Mouse (Mus musculus) midbrain, embryonic 14.5 days (tissue): ENCODE measurements at regions not wholly inside any gene's neighbourhood (a gene's known extent, or its start where the extent isn't known, plus 50 kb on each side); places are given as distances from the start of the nearest gene placed in this dataset.

Source experiments
- ATAC-seq: fragments of 200-750 bp; cut with Nextera tagmentation; 2 replicates; pipeline ENCODE4 v1.8.0; 2017; ENCODE audit warnings: moderate number of reproducible peaks, moderate library complexity; ENCODE audit not compliant: low FRiP score, low TSS enrichment
- DNase-seq: peaks from one replicate; pipeline ENCODE4 v3.0.0-alpha.2; 2015
- H3K27ac ChIP-seq: fragments of 300-500 bp; sonication (generic); replicated peaks from 2 replicates; pipeline ENCODE4 v1.5.1; 2014; ENCODE audit warnings: mild to moderate bottlenecking, low read depth, low read length, moderate library complexity
- H3K27me3 ChIP-seq: fragments of 300-500 bp; sonication (generic); 2 replicates; pipeline ENCODE4 v1.6.1; 2014; ENCODE audit warnings: low read length, control low read depth, mixed read lengths; ENCODE audit not compliant: control insufficient read depth, insufficient read depth
- H3K36me3 ChIP-seq: fragments of 300-500 bp; sonication (generic); 2 replicates; pipeline ENCODE4 v1.6.1; 2014; ENCODE audit warnings: low read length, control low read depth; ENCODE audit not compliant: control insufficient read depth, insufficient read depth
- H3K4me1 ChIP-seq: fragments of 300-500 bp; sonication (generic); 2 replicates; pipeline ENCODE4 v1.6.1; 2014; ENCODE audit warnings: mild to moderate bottlenecking, antibody characterized with exemption, low read length, control low read depth; ENCODE audit not compliant: control insufficient read depth, insufficient read depth
- H3K4me2 ChIP-seq: fragments of 300-500 bp; sonication (generic); 2 replicates; pipeline ENCODE4 v1.6.1; 2014; ENCODE audit warnings: mild to moderate bottlenecking, low read length, moderate library complexity
- H3K4me3 ChIP-seq: fragments of 300-500 bp; sonication (generic); replicated peaks from 2 replicates; pipeline ENCODE4 v1.5.1; 2014; ENCODE audit warnings: low read depth, low read length
- H3K9ac ChIP-seq: fragments of 300-500 bp; sonication (generic); replicated peaks from 2 replicates; pipeline ENCODE4 v1.6.1; 2014; ENCODE audit warnings: mild to moderate bottlenecking, low read length, moderate library complexity
- H3K9me3 ChIP-seq: fragments of 300-500 bp; sonication (generic); 2 replicates; pipeline ENCODE4 v1.6.1; 2016; ENCODE audit warnings: low read length, control low read depth, mixed read lengths; ENCODE audit not compliant: control insufficient read depth
- WGBS: fragments of 180-500 bp; shearing (Covaris S2); extraction: QIAGEN DNeasy Blood & Tissue Kit; methylation state at CpG from one replicate; pipeline ENCODE4 v1.1.7; 2014; 5-methylcytosine and 5-hydroxymethylcytosine counted together

DNA sequence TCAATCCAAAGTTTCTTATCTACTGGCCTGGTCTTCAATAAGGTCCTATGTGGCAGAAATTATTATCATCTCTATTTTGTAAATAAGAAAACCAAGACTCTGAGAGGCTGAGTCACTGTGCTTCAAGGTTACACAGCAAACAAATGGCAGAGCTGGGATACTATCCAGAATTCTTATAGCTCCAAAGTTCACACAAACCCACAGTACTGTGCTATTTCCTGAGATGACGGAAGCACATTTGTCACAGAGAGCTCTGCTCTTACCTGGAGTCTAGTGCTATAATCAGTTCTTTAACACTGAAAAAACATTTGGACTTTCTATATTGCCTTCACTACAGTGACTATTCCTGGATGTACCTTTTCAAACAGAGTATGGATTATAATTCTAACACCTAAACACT is 654.7 kb upstream of the Brinp1 start:
- no peak for ATAC-seq
- H3K4me3 ChIP-seq = no peak overlapping the region

DNA sequence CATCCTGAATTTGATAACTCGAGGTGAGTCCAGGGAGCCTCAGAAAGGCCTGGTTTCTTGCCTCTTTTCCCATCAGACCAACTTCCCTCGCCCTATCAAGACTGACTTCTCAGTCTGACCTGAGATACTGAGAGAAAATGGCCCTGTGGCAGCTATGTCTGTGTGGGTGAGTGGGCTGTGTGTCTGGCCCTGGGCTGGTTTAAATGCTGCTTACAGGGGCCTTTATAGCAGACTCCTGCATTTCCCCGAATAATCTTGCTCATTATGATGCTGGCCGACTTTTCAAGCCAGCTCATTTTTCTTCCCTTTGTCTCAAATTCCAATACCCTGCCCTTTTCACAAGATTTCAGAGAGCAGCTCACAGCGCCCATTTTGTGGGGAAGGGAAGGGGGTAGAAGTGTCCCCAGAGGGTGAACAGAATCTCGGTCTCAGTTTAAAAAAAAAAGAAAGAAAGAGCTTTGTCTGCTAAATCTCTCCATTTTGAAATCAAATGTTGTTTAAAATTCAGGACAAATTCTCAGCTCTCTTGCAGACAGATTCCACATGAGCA is 642.9 kb upstream of the Brinp1 start:
- no peak overlapping the region for H3K9ac ChIP-seq
- H3K4me3 ChIP-seq = no peak overlapping the region
- no peaks in the 10 kb centered on the region for H3K27me3 ChIP-seq
- H3K9me3 ChIP-seq = no peaks in the 10 kb centered on the region
- H3K36me3 ChIP-seq = no peaks in the 10 kb centered on the region
- DNase-seq (peak; percentile 47), ATAC-seq (0 out of 2 replicates have a peak, but pooled peaks have one; percentile 32)
- 29% methylated on average over 6 of the region's 6 CpGs for WGBS
- no peak overlapping the region for H3K4me2 ChIP-seq
- H3K4me1 ChIP-seq = no peaks in the 10 kb centered on the region
- H3K27ac ChIP-seq = 0 out of 2 replicates have a peak overlapping the region, but pooled peaks have one; percentile 53

More for the DNA sequence above, 654.7 kb upstream of the Brinp1 start:
- Histone ChIP-seq H3K9me3 (no peaks in the 10 kb centered on the region), H3K4me2 (no peak overlapping the region), H3K4me1 (no peaks in the 10 kb centered on the region), H3K27me3 (no peaks in the 10 kb centered on the region), H3K36me3 (no peaks in the 10 kb centered on the region), H3K27ac (no peak overlapping the region), H3K9ac (no peak overlapping the region)
- DNase-seq = no peak
- 96% methylated on average over 1 of the region's 1 CpGs for WGBS

- no peak overlapping the region for H3K27ac ChIP-seq
- H3K9ac ChIP-seq = no peak overlapping the region
- H3K9me3 ChIP-seq = no peaks in the 10 kb centered on the region
- 28% methylated on average over 2 of the region's 2 CpGs for WGBS
- ATAC-seq (peak; percentile 52; the same call in 1 of the 2 replicates), DNase-seq (peak; percentile 24)
- H3K4me3 ChIP-seq = no peak overlapping the region
- no peaks in the 10 kb centered on the region for H3K36me3 ChIP-seq
- H3K4me1 ChIP-seq = no peaks in the 10 kb centered on the region
- H3K4me2 ChIP-seq = no peak overlapping the region
- no peaks in the 10 kb centered on the region for H3K27me3 ChIP-seq
Observed at GRCm38 (mm10) chr4:69594022-69594421, 639.8 kb upstream of the Brinp1 start.

DNA sequence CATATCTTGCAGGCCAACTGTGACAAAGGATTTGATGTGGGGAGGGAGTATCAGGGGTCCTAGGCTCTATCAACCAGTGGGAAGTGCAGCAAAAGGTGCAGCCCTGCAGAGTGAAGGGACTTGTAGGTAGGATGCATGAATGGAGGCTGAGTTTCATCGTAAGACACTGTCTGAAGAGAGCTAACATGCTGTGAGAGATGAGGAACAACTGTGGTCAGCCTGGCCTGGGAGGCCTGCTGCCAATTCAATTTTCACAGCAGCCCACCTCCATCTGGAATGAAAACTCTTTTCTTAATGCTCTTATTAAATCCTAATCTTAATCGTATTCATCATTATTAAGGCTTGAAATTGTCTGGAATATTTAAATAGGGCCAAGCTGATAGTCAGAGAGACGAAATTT is 622.1 kb upstream of the Brinp1 start:
- peak; percentile 8 for DNase-seq

GRCm38 (mm10) chr4:69548104-69548503 is 593.9 kb upstream of the Brinp1 start:
- Histone ChIP-seq H3K9ac (no peak overlapping the region), H3K4me1 (no peaks in the 10 kb centered on the region), H3K9me3 (no peaks in the 10 kb centered on the region), H3K4me3 (no peak overlapping the region), H3K27me3 (no peaks in the 10 kb centered on the region), H3K27ac (no peak overlapping the region), H3K4me2 (no peak overlapping the region), H3K36me3 (no peaks in the 10 kb centered on the region)
- WGBS = 92% methylated on average over 2 of the region's 2 CpGs
- DNase-seq (no peak), ATAC-seq (no peak)

More for the DNA sequence above, 622.1 kb upstream of the Brinp1 start:
- Histone ChIP-seq H3K4me2 (no peak overlapping the region), H3K27me3 (no peaks in the 10 kb centered on the region), H3K36me3 (no peaks in the 10 kb centered on the region), H3K9ac (no peak overlapping the region), H3K27ac (no peak overlapping the region), H3K9me3 (no peaks in the 10 kb centered on the region), H3K4me1 (0 out of 2 replicates have a peak, but pooled peaks cover 2% of the 10 kb centered on the region), H3K4me3 (no peak overlapping the region)
- WGBS = 49% methylated on average over 3 of the region's 3 CpGs
- no peak for ATAC-seq

DNA sequence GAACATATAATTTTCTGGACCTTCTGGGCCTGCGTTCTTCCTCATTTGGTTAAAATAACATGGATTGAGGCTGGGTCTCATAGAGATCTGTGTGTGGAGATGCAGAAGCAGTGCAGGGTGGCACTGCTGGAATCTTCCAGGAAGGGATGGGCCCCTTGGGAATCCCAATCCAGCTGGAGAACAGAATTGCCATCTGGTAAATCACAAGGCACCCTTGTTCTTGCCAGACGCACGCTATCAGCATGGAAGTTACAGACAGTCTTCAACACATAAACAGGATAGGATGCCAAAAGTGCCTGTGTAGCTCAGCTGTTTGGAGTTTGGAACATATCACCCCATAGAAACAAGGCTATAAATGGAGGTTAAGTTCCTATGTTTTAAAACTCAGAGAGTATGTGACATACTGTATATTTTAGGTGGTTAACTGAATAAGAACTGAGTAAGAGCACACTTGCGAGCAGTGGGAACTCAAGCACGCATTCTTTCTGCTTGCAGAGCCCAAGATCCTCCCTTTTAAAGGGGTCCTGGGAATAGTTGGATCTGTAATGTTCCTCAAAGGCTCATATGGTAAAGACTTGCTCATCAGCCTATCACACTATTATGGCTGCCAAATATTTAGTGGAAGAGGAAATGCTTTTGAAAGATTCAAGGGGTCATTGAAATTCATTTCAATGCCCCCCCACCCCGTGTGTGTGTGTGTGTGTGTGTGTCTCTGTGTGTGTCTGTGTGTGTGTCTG is 584.1 kb upstream of the Brinp1 start:
- Histone ChIP-seq H3K27me3 (no peaks in the 10 kb centered on the region), H3K4me1 (no peaks in the 10 kb centered on the region), H3K36me3 (no peaks in the 10 kb centered on the region), H3K4me2 (no peak overlapping the region), H3K4me3 (no peak overlapping the region), H3K9ac (no peak overlapping the region), H3K9me3 (no peaks in the 10 kb centered on the region), H3K27ac (no peak overlapping the region)
- DNase-seq = no peak
- 93% methylated on average over 6 of the region's 6 CpGs for WGBS
- no peak for ATAC-seq

DNA sequence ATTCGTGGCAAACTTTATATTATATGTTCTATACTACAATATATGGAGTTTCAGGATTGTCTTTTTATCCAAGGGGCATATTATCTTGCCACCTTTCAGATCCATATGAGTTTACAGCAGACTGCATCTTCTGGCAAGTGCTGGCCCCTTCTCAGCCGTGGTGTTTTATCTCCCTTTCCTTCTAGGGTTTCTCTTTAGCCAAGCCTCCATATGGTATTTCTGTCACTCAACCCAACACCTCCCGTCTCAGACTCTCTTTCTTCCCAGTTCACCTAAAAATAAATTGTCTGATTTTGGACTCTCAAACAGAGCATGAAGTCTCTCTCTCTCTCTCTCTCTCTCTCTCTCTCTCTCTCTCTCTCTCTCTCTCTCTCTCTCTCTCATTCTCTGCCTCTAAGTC is 578.9 kb upstream of the Brinp1 start:
- H3K27ac ChIP-seq = no peak overlapping the region
- no peaks in the 10 kb centered on the region for H3K36me3 ChIP-seq
- ATAC-seq (no peak), DNase-seq (no peak)
- H3K27me3 ChIP-seq = no peaks in the 10 kb centered on the region
- H3K9ac ChIP-seq = no peak overlapping the region
- no peak overlapping the region for H3K4me3 ChIP-seq
- H3K4me2 ChIP-seq = no peak overlapping the region
- H3K9me3 ChIP-seq = no peaks in the 10 kb centered on the region
- 70% methylated on average over 3 of the region's 3 CpGs for WGBS
- H3K4me1 ChIP-seq = no peaks in the 10 kb centered on the region

GRCm38 (mm10) chr4:69523112-69523511 is 568.9 kb upstream of the Brinp1 start:
- ATAC-seq = no peak
- 92% methylated on average over 2 of the region's 2 CpGs for WGBS
- H3K27me3 ChIP-seq = no peaks in the 10 kb centered on the region
- H3K27ac ChIP-seq = no peak overlapping the region
- no peaks in the 10 kb centered on the region for H3K36me3 ChIP-seq
- H3K4me3 ChIP-seq = no peak overlapping the region
- H3K9ac ChIP-seq = no peak overlapping the region
- H3K4me2 ChIP-seq = no peak overlapping the region
- no peaks in the 10 kb centered on the region for H3K4me1 ChIP-seq
- no peak for DNase-seq
- H3K9me3 ChIP-seq = no peaks in the 10 kb centered on the region

DNA sequence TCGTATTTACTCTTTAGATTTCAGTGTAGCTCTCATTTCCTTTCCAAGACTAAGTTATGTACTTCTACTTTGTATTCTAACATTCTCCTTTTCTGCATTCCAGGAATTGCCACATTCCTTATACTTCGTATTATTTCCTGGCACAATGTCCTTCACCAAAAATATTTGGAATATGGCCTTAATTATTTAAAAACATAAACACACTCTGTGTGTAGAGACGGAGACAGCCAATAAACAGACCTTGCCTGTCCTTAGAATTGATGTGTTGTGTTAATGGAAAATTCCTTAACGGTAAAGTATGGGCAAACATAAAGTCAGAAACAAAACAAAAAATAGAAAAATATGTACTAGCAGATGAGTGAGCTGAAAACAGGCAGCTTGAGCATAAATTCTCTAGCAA is 554.1 kb upstream of the Brinp1 start:
- no peak for ATAC-seq
- H3K36me3 ChIP-seq = no peaks in the 10 kb centered on the region
- H3K9ac ChIP-seq = no peak overlapping the region

More for the DNA sequence above, 554.1 kb upstream of the Brinp1 start:
- H3K4me2 ChIP-seq = no peak overlapping the region
- H3K4me3 ChIP-seq = no peak overlapping the region
- DNase-seq = no peak
- no peaks in the 10 kb centered on the region for H3K9me3 ChIP-seq
- H3K27ac ChIP-seq = no peak overlapping the region
- WGBS = 83% methylated on average over 4 of the region's 4 CpGs
- no peaks in the 10 kb centered on the region for H3K27me3 ChIP-seq
- no peaks in the 10 kb centered on the region for H3K4me1 ChIP-seq
